Mouse (Mus musculus) bone marrow macrophage, adult 2 months (primary cell): Measurements from ENCODE around the gene Ndufv3.

Source experiments
- CTCF ChIP-seq: IDR thresholded peaks from 2 replicates; pipeline ENCODE4 v1.5.1; 2012; ENCODE audit warnings: low read depth, mild to moderate bottlenecking, low read length, moderate library complexity
- POLR2A ChIP-seq: IDR thresholded peaks from 2 replicates; pipeline ENCODE4 v1.6.1; 2012; ENCODE audit warnings: mild to moderate bottlenecking, low read depth, low read length, borderline replicate concordance

GRCm38 (mm10) chr17:31519946-31520838, at the start of gene Ndufv3, which contains the start of gene Wdr4:
- TF ChIP-seq POLR2A, result peak; percentile 89; the same call in 1 of the 2 replicates
- TF ChIP-seq CTCF, result no peak
